Mouse (Mus musculus): ENCODE results near the gene Smc4. TPM values are rescaled to one million over a fixed set of nuclear protein-coding genes. Genes with fewer than 3 reads are reported as not detected.

The Smc4 gene
- polyA plus RNA-seq (2012; rRNA removed): 28.3 and 37.3 TPM in 2 replicates

DNA sequence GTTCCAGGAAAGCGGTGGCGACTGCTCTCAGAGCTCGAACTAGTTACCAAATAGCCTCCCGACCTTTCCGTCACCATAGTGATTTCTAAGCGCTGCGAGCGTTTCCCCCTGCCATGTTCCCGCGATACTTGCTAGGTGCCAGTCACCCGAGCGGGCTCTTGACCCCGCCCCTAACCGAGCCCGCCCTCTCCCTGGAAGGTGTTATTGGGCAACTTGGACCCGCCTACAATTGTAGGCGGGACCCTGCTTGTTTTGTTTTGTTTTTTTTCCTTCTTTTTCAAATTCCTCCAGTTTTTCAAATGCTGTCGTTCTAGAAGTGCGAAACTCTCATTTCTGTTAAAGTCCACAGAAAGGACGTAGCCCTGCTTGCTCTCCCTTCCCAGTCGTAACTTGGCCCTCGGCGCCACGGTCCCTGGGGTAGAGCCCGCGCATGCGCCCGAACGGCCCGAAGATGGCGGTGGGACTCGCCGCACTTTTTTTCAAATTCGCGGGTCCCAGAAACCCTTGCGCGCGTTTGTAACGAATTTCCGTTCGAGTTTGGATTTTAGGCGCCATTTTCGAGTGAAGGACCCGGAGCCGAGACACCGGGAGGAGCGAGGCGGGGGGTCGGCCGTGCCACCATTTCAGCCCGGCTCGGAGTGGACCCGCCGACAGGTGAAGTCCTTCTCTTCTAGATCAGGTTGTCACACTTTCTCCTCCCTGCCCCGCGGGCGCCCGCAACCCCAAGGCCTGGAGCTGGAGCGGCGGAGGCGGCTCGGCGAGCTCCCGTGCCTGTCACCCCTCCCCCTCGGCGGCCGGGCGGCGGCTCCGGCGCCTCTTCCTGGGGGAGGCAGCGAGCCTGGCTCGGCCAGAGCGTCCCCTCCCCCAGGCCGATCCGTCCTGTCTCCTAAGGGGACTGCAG, at the start of gene Smc4, which contains the start of gene Ift80:
TSS of gene Smc4 (plus strand) at position 302 of the 901 bp plus-strand sequence.
TSS of gene Ift80 (minus strand) at position 134 of the 901 bp plus-strand sequence.

DNA sequence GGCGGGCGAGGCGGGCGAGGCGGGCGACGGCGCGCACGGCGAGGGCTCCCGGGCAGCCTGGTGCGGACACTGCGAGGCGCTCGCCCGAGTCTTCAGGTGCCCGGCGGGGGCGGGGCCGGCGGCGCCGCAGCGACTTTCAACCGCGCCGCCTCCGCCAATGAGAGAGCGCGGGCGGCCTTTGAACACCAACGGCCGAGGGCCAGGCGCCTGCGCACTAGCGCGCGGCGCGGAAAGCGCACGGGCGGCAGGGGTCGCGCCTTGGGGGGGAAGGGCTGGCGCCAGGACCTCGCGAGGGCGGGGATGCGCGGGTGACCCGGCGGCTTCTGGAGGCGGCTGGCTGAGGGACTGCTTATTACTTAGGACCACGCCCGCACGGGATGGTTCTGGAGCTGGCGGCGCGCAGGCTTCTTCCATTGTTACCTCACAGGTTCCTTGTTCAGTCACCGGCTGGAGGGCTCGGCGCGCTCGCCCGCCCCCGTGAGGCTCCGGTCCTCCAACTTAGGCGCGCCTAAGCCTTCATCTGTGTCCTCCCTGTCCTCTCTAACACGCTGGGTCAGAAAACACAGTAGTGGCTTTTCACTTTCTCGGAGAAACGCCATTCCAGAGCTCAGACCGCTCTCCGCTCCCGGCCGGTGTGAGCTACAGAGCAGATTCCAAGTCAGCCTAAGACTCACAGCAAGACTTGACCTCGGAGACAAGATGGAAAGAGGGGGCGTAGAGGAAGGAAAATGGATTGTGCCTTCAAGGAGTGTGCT, 40.3 kb downstream of the Smc4 start, which contains the start of gene Trim59:
TSS of gene Trim59 (minus strand) at position 111 of the 755 bp plus-strand sequence.

Other genes with a start within 250 kb of the Smc4 start
- gene 1110032F04Rik, start 135.2 kb upstream of the Smc4 start, polyA plus RNA-seq (2012; rRNA removed): 3.7 and 4.5 TPM in 2 replicates
- 15.3 and 17.3 TPM in 2 replicates for gene Ift80, start 168 bp upstream of the Smc4 start, polyA plus RNA-seq (2012; rRNA removed)
- 21.7 and 26.3 TPM in 2 replicates for gene Trim59, start 40.0 kb downstream of the Smc4 start, polyA plus RNA-seq (2012; rRNA removed)
- gene Kpna4, start 122.4 kb downstream of the Smc4 start, polyA plus RNA-seq (2012; rRNA removed): 31.9 and 37.3 TPM in 2 replicates
- gene Arl14, start 217.7 kb downstream of the Smc4 start, polyA plus RNA-seq (2012; rRNA removed): not detected in 2 replicates